Comparison of ENCODE assay signal across 16 mouse cellular contexts in the genomic region with DNA sequence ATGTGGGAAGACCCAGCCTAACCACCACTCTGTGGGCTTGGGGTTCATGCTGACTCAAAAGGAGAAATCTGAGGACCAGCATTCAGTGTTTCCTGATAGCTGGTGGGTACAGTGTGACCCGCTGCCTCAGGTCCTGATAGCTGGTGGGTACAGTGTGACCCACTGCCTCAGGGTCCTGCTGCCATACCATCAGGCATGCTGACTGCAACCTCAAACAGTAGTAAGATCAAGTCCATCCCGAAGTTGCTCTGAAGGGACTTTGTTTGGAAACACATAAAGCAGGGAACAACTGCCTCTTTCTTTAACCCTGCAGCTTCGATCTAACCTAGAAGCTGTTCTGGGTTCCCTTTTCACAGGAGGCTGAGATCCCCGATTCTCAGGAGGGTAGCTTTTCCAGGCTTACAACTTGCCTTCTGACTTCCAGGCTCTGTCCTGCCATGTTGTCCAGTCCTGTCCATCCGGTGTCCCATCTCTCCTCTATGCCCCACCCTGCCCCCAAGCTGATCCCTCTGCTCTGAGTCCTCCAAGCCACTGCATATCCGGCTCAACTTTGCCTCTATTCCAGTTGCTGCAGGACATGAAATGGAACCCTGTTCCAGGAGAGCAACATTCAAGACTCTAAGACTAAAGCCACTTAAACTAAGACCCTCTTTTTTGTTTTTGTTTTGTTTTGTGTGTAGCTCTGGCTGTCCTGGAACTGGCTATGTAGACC. TPM values are rescaled to one million over a fixed set of nuclear protein-coding genes. Genes with fewer than 3 reads are reported as not detected.
DNase-seq lines count a peak whose midpoint lies in the region; ATAC-seq and TF ChIP-seq lines count a peak whose summit lies in the region.
"Had no signal": no experiment of that assay in that cellular context is flagged by ENCODE, and none has a peak within 500 bp of the region (broad histone marks: within the 10 kb centered on the region; RNA-seq: fewer than 3 reads in every experiment).

No protein-coding gene starts in this region.

- ATAC-seq in embryonic facial prominence, embryonic 13.5 days (ENCODE audit: insufficient number of reproducible peaks, insufficient read depth, low FRiP score, low TSS enrichment, low read depth) = no peak
- ATAC-seq in stomach, embryonic 15.5 days (ENCODE audit: insufficient read depth, low FRiP score, low read depth) = no peak

- H3K4me2 ChIP-seq in embryonic facial prominence, embryonic 13.5 days = no peak overlapping the region
- H3K4me2 ChIP-seq in stomach, embryonic 15.5 days = no peak overlapping the region
- H3K4me2 ChIP-seq: hindbrain, embryonic 15.5 days; limb, embryonic 13.5 days; midbrain, embryonic 12.5 days had no signal

- H3K4me3 ChIP-seq in embryonic facial prominence, embryonic 13.5 days = no peak overlapping the region
- H3K4me3 ChIP-seq in embryonic facial prominence, embryonic 10.5 days = no peak overlapping the region
- H3K4me3 ChIP-seq in left cerebral cortex, adult 2 months = no peak overlapping the region
- no peak overlapping the region for H3K4me3 ChIP-seq in stomach, embryonic 15.5 days (replicated peaks)
- H3K4me3 ChIP-seq: hindbrain, embryonic 15.5 days; limb, embryonic 13.5 days; midbrain, embryonic 12.5 days had no signal

- H3K9me3 ChIP-seq in embryonic facial prominence, embryonic 13.5 days = no peaks in the 10 kb centered on the region
- H3K9me3 ChIP-seq in embryonic facial prominence, embryonic 10.5 days = no peaks in the 10 kb centered on the region
- H3K9me3 ChIP-seq in stomach, embryonic 15.5 days = no peaks in the 10 kb centered on the region
- H3K9me3 ChIP-seq: hindbrain, embryonic 15.5 days; limb, embryonic 13.5 days; midbrain, embryonic 12.5 days had no signal

- no peak for DNase-seq in embryonic facial prominence, embryonic 10.5 days (ENCODE audit: low spot score)
- DNase-seq in left cerebral cortex, adult 2 months (ENCODE audit: extremely low spot score in 1 of 2, low spot score in 2 of 2) = no peak
- no peak for DNase-seq in left cerebral cortex, postnatal 14 days (ENCODE audit: low spot score in 2 of 2)
- peak; percentile 46 to 53 for DNase-seq in cerebellum, postnatal 25 days
- DNase-seq in spleen, postnatal 4 days (ENCODE audit: low spot score in 2 of 2) = no peak
- DNase-seq in B cell, adult 2 months = no peak
- DNase-seq: thymus, adult 2 months had no signal

- no peak for TF ChIP-seq CTCF in left cerebral cortex, adult 2 months (IDR thresholded peaks at IDR 0.05)

- no peaks in the 10 kb centered on the region for H3K27me3 ChIP-seq in embryonic facial prominence, embryonic 13.5 days
- H3K27me3 ChIP-seq in embryonic facial prominence, embryonic 10.5 days (replicated peaks; ENCODE audit: low read depth, poor library complexity, severe bottlenecking) = no peaks in the 10 kb centered on the region
- H3K27me3 ChIP-seq in stomach, embryonic 15.5 days (replicated peaks) = no peaks in the 10 kb centered on the region
- H3K27me3 ChIP-seq: hindbrain, embryonic 15.5 days; limb, embryonic 13.5 days; midbrain, embryonic 12.5 days had no signal

- WGBS in embryonic facial prominence, embryonic 13.5 days = 73% methylated on average over 6 of the region's 6 CpGs
- WGBS in embryonic facial prominence, embryonic 10.5 days = 86% methylated on average over 6 of the region's 6 CpGs
- 86% methylated on average over 6 of the region's 6 CpGs for WGBS in stomach, embryonic 15.5 days

- peaks cover 19% of the 10 kb centered on the region for H3K36me3 ChIP-seq in embryonic facial prominence, embryonic 13.5 days
- peaks cover 15% of the 10 kb centered on the region for H3K36me3 ChIP-seq in embryonic facial prominence, embryonic 10.5 days (replicated peaks)
- H3K36me3 ChIP-seq in stomach, embryonic 15.5 days = no peaks in the 10 kb centered on the region

- 0 out of 2 replicates have a peak overlapping the region, but pooled peaks have one; percentile 27 for H3K9ac ChIP-seq in embryonic facial prominence, embryonic 13.5 days
- no peak overlapping the region for H3K9ac ChIP-seq in stomach, embryonic 15.5 days
- H3K9ac ChIP-seq: hindbrain, embryonic 15.5 days; midbrain, embryonic 12.5 days had no signal

- H3K4me1 ChIP-seq in embryonic facial prominence, embryonic 13.5 days = peaks cover 12% of the 10 kb centered on the region
- 0 out of 2 replicates have a peak, but pooled peaks cover 4% of the 10 kb centered on the region for H3K4me1 ChIP-seq in embryonic facial prominence, embryonic 10.5 days
- H3K4me1 ChIP-seq in stomach, embryonic 15.5 days = peaks cover 15% of the 10 kb centered on the region
- H3K4me1 ChIP-seq: hindbrain, embryonic 15.5 days had no signal

- H3K27ac ChIP-seq in embryonic facial prominence, embryonic 13.5 days = no peak overlapping the region
- no peak overlapping the region for H3K27ac ChIP-seq in embryonic facial prominence, embryonic 10.5 days (replicated peaks)
- peak overlapping the region; percentile 86 for H3K27ac ChIP-seq in left cerebral cortex, adult 2 months
- H3K27ac ChIP-seq in stomach, embryonic 15.5 days = peak overlapping the region; percentile 95; the same call in 1 of the 2 replicates
- H3K27ac ChIP-seq: limb, embryonic 13.5 days had no signal

- intact Hi-C loops in left cerebral cortex, adult 2 months (cut with DNase I) = loop anchor here (1.0 kb wide), 1 partner anchor 22 kb away; no protein-coding TSS in a partner anchor
- intact Hi-C loops in left cerebral cortex, postnatal 14 days (cut with DNase I) = no loop called here

RNA-seq across cellular contexts. Expression of gene Mvp, which starts 7.0 kb away (rescaled TPM):
- polyA plus RNA-seq in embryonic facial prominence, embryonic 13.5 days (2015; fragmentation: Nextera tagmentation; extraction: Ambion mirVana) = 5.3 and 7.1 TPM in 2 replicates
- polyA plus RNA-seq in embryonic facial prominence, embryonic 10.5 days (2016; fragmentation: Nextera tagmentation; extraction: Ambion mirVana) = 4.1 TPM in 2 replicates
- total RNA-seq in left cerebral cortex, adult 2 months (2021) = 1 to 10 TPM; 7.2 to 8.3 TPM
- 1 to 10 TPM; 4.9 to 5.1 TPM for total RNA-seq in left cerebral cortex, postnatal 14 days (2021)
- 27.2 and 29.1 TPM in 2 replicates for polyA plus RNA-seq in stomach, embryonic 15.5 days (2015; fragmentation: Nextera tagmentation; extraction: Ambion mirVana)

RNA-seq across cellular contexts. Expression of gene Pagr1b, which starts 8.8 kb away (rescaled TPM):
- polyA plus RNA-seq in embryonic facial prominence, embryonic 13.5 days (2015; fragmentation: Nextera tagmentation; extraction: Ambion mirVana) = 0.47 TPM in 1 of 2 replicates, not detected in the other
- 0.78 TPM in 1 of 2 replicates, not detected in the other for polyA plus RNA-seq in embryonic facial prominence, embryonic 10.5 days (2016; fragmentation: Nextera tagmentation; extraction: Ambion mirVana)
- total RNA-seq in left cerebral cortex, adult 2 months (2021) = 1 to 10 TPM in 1 of 2 experiments, not detected in 1; 1.2 TPM
- not detected for total RNA-seq in left cerebral cortex, postnatal 14 days (2021)
- polyA plus RNA-seq in stomach, embryonic 15.5 days (2015; fragmentation: Nextera tagmentation; extraction: Ambion mirVana) = 1.0 TPM in 1 of 2 replicates, not detected in the other
- total RNA-seq: layer of hippocampus, postnatal 25 days had no signal
- polyA plus RNA-seq: erythroblast, embryonic 14.5 days; heart, embryonic 14.5 days; hindbrain, embryonic 15.5 days; kidney, embryonic 16.5 days had no signal

RNA-seq across cellular contexts. Expression of gene Pagr1a, which starts 9.7 kb away (rescaled TPM):
- 50.4 and 53.7 TPM in 2 replicates for polyA plus RNA-seq in embryonic facial prominence, embryonic 13.5 days (2015; fragmentation: Nextera tagmentation; extraction: Ambion mirVana)
- polyA plus RNA-seq in embryonic facial prominence, embryonic 10.5 days (2016; fragmentation: Nextera tagmentation; extraction: Ambion mirVana) = 41.1 and 107 TPM in 2 replicates
- 10 to 100 TPM; 15.1 to 27.1 TPM for total RNA-seq in left cerebral cortex, adult 2 months (2021)
- total RNA-seq in left cerebral cortex, postnatal 14 days (2021) = 10 to 100 TPM; 14.5 to 19.3 TPM
- 33.1 and 62.5 TPM in 2 replicates for polyA plus RNA-seq in stomach, embryonic 15.5 days (2015; fragmentation: Nextera tagmentation; extraction: Ambion mirVana)

RNA-seq across cellular contexts. Expression of gene Gm42742, which starts 13.4 kb away (rescaled TPM):
- polyA plus RNA-seq in embryonic facial prominence, embryonic 13.5 days (2015; fragmentation: Nextera tagmentation; extraction: Ambion mirVana) = 83.4 and 89.6 TPM in 2 replicates
- polyA plus RNA-seq in embryonic facial prominence, embryonic 10.5 days (2016; fragmentation: Nextera tagmentation; extraction: Ambion mirVana) = 37.7 and 92.9 TPM in 2 replicates
- 10 to 100 TPM; 61.0 to 66.3 TPM for total RNA-seq in left cerebral cortex, adult 2 months (2021)
- total RNA-seq in left cerebral cortex, postnatal 14 days (2021) = 10 to 100 TPM; 33.6 to 43.7 TPM
- polyA plus RNA-seq in stomach, embryonic 15.5 days (2015; fragmentation: Nextera tagmentation; extraction: Ambion mirVana) = 25.0 and 63.8 TPM in 2 replicates

RNA-seq across cellular contexts. Expression of gene Prrt2, which starts 13.5 kb away (rescaled TPM):
- 13.1 and 16.9 TPM in 2 replicates for polyA plus RNA-seq in embryonic facial prominence, embryonic 13.5 days (2015; fragmentation: Nextera tagmentation; extraction: Ambion mirVana)
- polyA plus RNA-seq in embryonic facial prominence, embryonic 10.5 days (2016; fragmentation: Nextera tagmentation; extraction: Ambion mirVana) = 2.7 and 3.4 TPM in 2 replicates
- 100 to 1,000 TPM; 214 to 216 TPM for total RNA-seq in left cerebral cortex, adult 2 months (2021)
- total RNA-seq in left cerebral cortex, postnatal 14 days (2021) = 100 to 1,000 TPM; 165 to 186 TPM
- 5.9 and 8.1 TPM in 2 replicates for polyA plus RNA-seq in stomach, embryonic 15.5 days (2015; fragmentation: Nextera tagmentation; extraction: Ambion mirVana)

Comparison
In these comparisons a context has a peak if more than half of its experiments do, and no peak if none do; other contexts are left out.
1. H3K27ac ChIP-seq: peak in left cerebral cortex, adult 2 months (single experiment) and stomach, embryonic 15.5 days (single experiment); none in embryonic facial prominence, embryonic 13.5 days (single experiment) and embryonic facial prominence, embryonic 10.5 days (single experiment).
2. DNase-seq: peak in cerebellum, postnatal 25 days (2 of 2); none in embryonic facial prominence, embryonic 10.5 days (single experiment), left cerebral cortex, adult 2 months (0 of 2), left cerebral cortex, postnatal 14 days (0 of 2), spleen, postnatal 4 days (0 of 2) and B cell, adult 2 months (0 of 2).